Mouse (Mus musculus): ENCODE measurements at regions not wholly inside any gene's neighbourhood (a gene's known extent, or its start where the extent isn't known, plus 50 kb on each side); places are given as distances from the start of the nearest gene placed in this dataset.

GRCm38 (mm10) chr1:154117346-154117687 lies 83.7 kb upstream of the Zfp648 start:
- TF ChIP-seq CTCF (conservative IDR thresholded peaks at IDR 0.05; ENCODE audit: insufficient read depth, insufficient read length, low read depth, low read length) (no peak), POLR2A (IDR thresholded peaks at IDR 0.05; ENCODE audit: low read depth, low read length) (no peak)
